Mouse (Mus musculus) heart, embryonic 14.5 days (tissue): ENCODE measurements around the gene Mfsd12. TPM values are rescaled to one million over a fixed set of nuclear protein-coding genes. Genes with fewer than 3 reads are reported as not detected.
A peak's percentile ranks its signal among the peaks of the same experiment; 100 is the strongest.

Experiments used
- ATAC-seq: fragments of 200-750 bp; cut with Nextera tagmentation; 2 replicates; pipeline ENCODE4 v1.8.0; 2017; ENCODE audit warnings: low read depth, moderate TSS enrichment; ENCODE audit not compliant: insufficient number of reproducible peaks, insufficient read depth, low FRiP score
- H3K27ac ChIP-seq, 2 experiments: fragments of 200-500 bp in 1 of 2; fragments of 300-500 bp in 1 of 2; sonication (generic) in 1 of 2; replicated peaks in 1 of 2; 2 replicates each; pipeline ENCODE4 v1.5.1; 2012 to 2014; ENCODE audit warnings: low read depth in 2 of 2, low read length in 2 of 2, control low read depth in 1 of 2, mild to moderate bottlenecking in 1 of 2, mixed read lengths in 1 of 2; ENCODE audit not compliant: control insufficient read depth in 1 of 2, insufficient read depth in 1 of 2
- H3K27me3 ChIP-seq: fragments of 300-500 bp; sonication (generic); 2 replicates; pipeline ENCODE4 v1.6.1; 2014; ENCODE audit warnings: mild to moderate bottlenecking, low read length, control low read depth; ENCODE audit not compliant: control insufficient read depth, insufficient read depth
- H3K36me3 ChIP-seq: fragments of 300-500 bp; sonication (generic); 2 replicates; pipeline ENCODE4 v1.6.1; 2014; ENCODE audit warnings: mild to moderate bottlenecking, control low read depth, low read length, mixed read lengths; ENCODE audit not compliant: control insufficient read depth, insufficient read depth
- H3K4me1 ChIP-seq, 2 experiments: fragments of 200-500 bp in 1 of 2; fragments of 300-500 bp in 1 of 2; sonication (generic) in 1 of 2; 2 replicates each; pipeline ENCODE4 v1.6.1; 2012 to 2014; ENCODE audit warnings: low read length in 2 of 2, control low read depth in 1 of 2, mixed read lengths in 1 of 2; ENCODE audit not compliant: control insufficient read depth in 2 of 2, insufficient read depth in 2 of 2
- H3K4me2 ChIP-seq: fragments of 300-500 bp; sonication (generic); 2 replicates; pipeline ENCODE4 v1.6.1; 2014; ENCODE audit warnings: mild to moderate bottlenecking, low read length
- H3K4me3 ChIP-seq, 2 experiments: fragments of 200-500 bp in 1 of 2; fragments of 300-500 bp in 1 of 2; sonication (generic) in 1 of 2; 2 replicates each; pipeline ENCODE4 v1.5.1; 2012 to 2014; ENCODE audit warnings: low read length in 2 of 2, mild to moderate bottlenecking in 2 of 2, control low read depth in 1 of 2, low read depth in 1 of 2, moderate library complexity in 1 of 2; ENCODE audit not compliant: control insufficient read depth in 1 of 2, insufficient read depth in 1 of 2
- H3K9ac ChIP-seq: fragments of 300-500 bp; sonication (generic); 2 replicates; pipeline ENCODE4 v1.6.1; 2014; ENCODE audit warnings: mild to moderate bottlenecking, low read length
- H3K9me3 ChIP-seq: fragments of 300-500 bp; sonication (generic); 2 replicates; pipeline ENCODE4 v1.6.1; 2016; ENCODE audit warnings: low read length, control low read depth; ENCODE audit not compliant: control insufficient read depth
- WGBS: fragments of 180-500 bp; shearing (Covaris S2); extraction: QIAGEN DNeasy Blood & Tissue Kit; methylation state at CpG from one replicate; pipeline ENCODE4 v1.1.7; 2014; 5-methylcytosine and 5-hydroxymethylcytosine counted together
- polyA plus RNA-seq: library from polyadenylated mRNA; unstranded; fragments of >200 nt; fragmentation: Nextera tagmentation; extraction: Ambion mirVana; gene quantifications from 2 replicates; pipeline ENCODE4 v1.2.1, GENCODE M21; 2014

Gene Mfsd12
- polyA plus RNA-seq, 1 experiment from 2014 or later, result 6.5 TPM

- H3K27me3 ChIP-seq, result no peaks in the 10 kb centered on the region
- peak within 1 kb of the TSS; percentile 35 to 40; a peak in 3 of 4 replicates for H3K4me3 ChIP-seq
- peak within 1 kb of the TSS; percentile 69 for H3K4me2 ChIP-seq
- no peaks in the 10 kb centered on the region for H3K9me3 ChIP-seq
- peaks cover 61% of the 10 kb centered on the region for H3K36me3 ChIP-seq
- WGBS, result 29% methylated on average over 12 of the region's 12 CpGs
- H3K9ac ChIP-seq, result peak within 1 kb of the TSS; percentile 73
- ATAC-seq, result no peak
- H3K27ac ChIP-seq, result peak within 1 kb of the TSS in 1 of 2 experiments; percentile 48; a peak in 2 of 4 replicates
- H3K4me1 ChIP-seq, result peaks cover 29 to 52% of the 10 kb centered on the region in 2 experiments
Observed at GRCm38 (mm10) chr10:81365672-81366476, 8.6 kb downstream of the Mfsd12 start, which contains the start of gene 4930404N11Rik. 4930404N11Rik (minus strand) TSS chr10:81365816.

- WGBS, result 73% methylated on average over 6 of the region's 6 CpGs
- no peak overlapping the region for H3K4me3 ChIP-seq
- H3K4me1 ChIP-seq, result peaks cover 29 to 45% of the 10 kb centered on the region in 2 experiments
- H3K4me2 ChIP-seq, result no peak overlapping the region
- H3K27ac ChIP-seq, result peak overlapping the region in 1 of 2 experiments; percentile 7; a peak in 1 of 4 replicates
- no peaks in the 10 kb centered on the region for H3K27me3 ChIP-seq
- H3K9me3 ChIP-seq, result no peaks in the 10 kb centered on the region
- H3K36me3 ChIP-seq, result peaks cover 62% of the 10 kb centered on the region
- no peak overlapping the region for H3K9ac ChIP-seq
- ATAC-seq, result no peak
Observed at GRCm38 (mm10) chr10:81366477-81367206, 9.4 kb downstream of the Mfsd12 start.

DNA sequence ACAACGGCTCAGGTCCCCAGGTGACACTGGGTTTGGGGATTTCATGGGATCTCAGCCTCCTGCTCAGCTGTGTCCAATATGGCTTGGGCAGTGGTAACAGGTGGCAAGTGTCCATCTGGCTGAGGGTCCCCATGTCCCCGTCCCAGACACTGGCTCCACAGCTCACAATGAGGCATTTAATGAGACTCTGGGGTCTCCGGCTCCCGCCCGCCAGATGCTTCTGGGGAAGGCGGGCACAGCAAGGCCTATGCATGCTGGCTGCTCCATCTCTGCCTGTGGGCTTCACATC lies 9.9 kb downstream of the Mfsd12 start:
- Histone ChIP-seq H3K9ac (no peak overlapping the region), H3K27ac (no peak overlapping the region), H3K9me3 (no peaks in the 10 kb centered on the region), H3K4me2 (no peak overlapping the region), H3K4me3 (no peak overlapping the region), H3K36me3 (peaks cover 60% of the 10 kb centered on the region), H3K4me1 (peaks cover 29 to 40% of the 10 kb centered on the region in 2 experiments), H3K27me3 (no peaks in the 10 kb centered on the region)
- ATAC-seq, result no peak
- WGBS, result 88% methylated on average over 6 of the region's 6 CpGs

DNA sequence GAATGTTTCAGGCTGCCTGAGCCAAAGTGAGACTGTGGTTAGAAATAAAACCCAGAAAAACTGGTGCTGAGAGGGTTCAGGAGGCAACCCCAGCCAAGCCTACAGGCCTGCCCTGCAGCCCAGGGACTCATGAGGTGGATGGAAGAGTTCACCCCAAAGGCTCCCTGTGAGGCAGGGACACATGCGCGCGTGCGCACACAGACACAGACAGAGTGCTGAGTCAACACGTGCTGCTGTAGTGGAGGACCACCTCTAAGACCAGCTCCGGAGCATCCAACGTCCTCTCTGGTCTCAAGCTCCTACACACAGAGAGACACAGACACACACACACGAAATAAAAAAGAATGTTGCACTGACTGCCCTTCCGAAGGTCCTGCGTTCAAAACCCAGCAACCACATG lies 18.0 kb downstream of the Mfsd12 start:
- H3K9ac ChIP-seq, result no peak overlapping the region
- ATAC-seq, result no peak
- no peaks in the 10 kb centered on the region for H3K27me3 ChIP-seq
- H3K4me3 ChIP-seq, result no peak overlapping the region
- H3K27ac ChIP-seq, result no peak overlapping the region
- peaks cover 57% of the 10 kb centered on the region for H3K36me3 ChIP-seq
- H3K4me1 ChIP-seq, result peaks cover 13 to 20% of the 10 kb centered on the region in 2 experiments
- no peaks in the 10 kb centered on the region for H3K9me3 ChIP-seq
- no peak overlapping the region for H3K4me2 ChIP-seq
- WGBS, result 92% methylated on average over 10 of the region's 10 CpGs

- WGBS, result 39% methylated on average over 6 of the region's 6 CpGs
- H3K4me2 ChIP-seq, result peak overlapping the region; percentile 77
- peak overlapping the region in 1 of 2 experiments; percentile 41; a peak in 2 of 4 replicates for H3K27ac ChIP-seq
- no peak for ATAC-seq
- peak overlapping the region; percentile 95 for H3K9ac ChIP-seq
- peaks cover 13 to 21% of the 10 kb centered on the region in 2 experiments for H3K4me1 ChIP-seq
- H3K27me3 ChIP-seq, result no peaks in the 10 kb centered on the region
- no peaks in the 10 kb centered on the region for H3K9me3 ChIP-seq
- H3K4me3 ChIP-seq, result peak overlapping the region; percentile 71 to 87
- H3K36me3 ChIP-seq, result peaks cover 42% of the 10 kb centered on the region
Observed at GRCm38 (mm10) chr10:81376561-81377361, 19.5 kb downstream of the Mfsd12 start.

DNA sequence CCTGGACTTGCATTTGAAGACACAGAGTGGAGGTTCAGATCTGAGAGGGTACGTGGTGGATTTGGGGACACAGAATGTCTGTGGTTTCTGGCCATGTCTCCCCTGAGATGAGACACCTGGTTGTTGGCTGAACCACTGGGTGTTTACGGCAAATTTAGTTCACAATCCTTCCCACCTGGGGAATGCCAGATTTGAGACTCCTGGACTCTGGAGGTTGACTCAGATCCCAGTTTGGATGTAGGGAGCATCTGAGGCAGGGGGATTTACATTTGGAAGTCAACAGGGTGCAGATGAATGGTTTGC lies 20.0 kb downstream of the Mfsd12 start:
- Histone ChIP-seq H3K4me3 (peak overlapping the region; percentile 71 to 87), H3K27me3 (no peaks in the 10 kb centered on the region), H3K27ac (peak overlapping the region; percentile 38 to 70), H3K36me3 (peaks cover 39% of the 10 kb centered on the region), H3K9ac (peak overlapping the region; percentile 95), H3K4me2 (peak overlapping the region; percentile 77), H3K4me1 (peaks cover 18 to 26% of the 10 kb centered on the region in 2 experiments), H3K9me3 (no peaks in the 10 kb centered on the region)
- no peak for ATAC-seq
- WGBS, result 49% methylated on average over 2 of the region's 2 CpGs

DNA sequence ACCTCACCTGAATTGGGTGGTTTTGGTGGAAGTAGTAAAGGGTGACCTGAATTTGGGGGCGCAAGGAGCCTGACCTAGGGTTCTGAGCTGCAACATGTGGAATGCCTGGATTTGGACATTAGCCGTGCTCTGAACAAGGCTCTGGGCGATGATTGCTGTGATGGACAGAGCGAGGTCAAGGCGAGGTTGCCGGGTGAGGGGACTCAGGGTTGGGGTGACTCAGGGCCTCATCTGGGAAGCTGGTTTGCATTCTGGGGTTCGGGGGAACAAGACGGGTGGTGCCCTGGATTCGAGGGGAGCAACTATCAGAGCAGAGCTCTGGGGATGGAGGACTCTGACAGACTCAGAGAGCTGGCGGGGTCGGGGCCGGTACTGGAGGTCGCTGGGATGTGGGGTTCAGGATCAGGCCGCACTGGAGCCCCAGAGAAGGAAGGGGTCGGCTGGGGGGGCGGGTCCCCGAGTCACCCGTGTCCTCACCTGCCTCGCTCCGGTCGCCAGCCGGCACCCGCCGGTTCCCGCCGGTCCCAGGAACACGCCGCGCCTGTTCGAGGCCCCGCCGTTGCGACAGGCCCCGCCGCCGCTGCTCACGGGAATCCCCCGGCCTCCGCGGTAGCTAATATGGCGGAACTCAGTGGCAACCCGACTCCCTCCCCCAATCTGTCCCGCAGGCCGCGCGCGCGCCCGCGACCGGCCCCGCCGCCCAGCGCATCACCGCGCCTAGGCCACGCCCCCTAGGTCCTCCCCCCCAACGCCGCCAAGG lies 20.7 kb downstream of the Mfsd12 start, which contains the start of gene Fzr1:
Fzr1 (minus strand) TSS at position 724 of the 760 bp plus-strand sequence.
- peaks cover 32% of the 10 kb centered on the region for H3K36me3 ChIP-seq
- H3K4me3 ChIP-seq, result peak within 1 kb of the TSS; percentile 71 to 87
- H3K9ac ChIP-seq, result peak within 1 kb of the TSS; percentile 95
- H3K27me3 ChIP-seq, result no peaks in the 10 kb centered on the region
- H3K4me2 ChIP-seq, result peak within 1 kb of the TSS; percentile 78
- WGBS, result 2% methylated on average over 56 of the region's 59 CpGs
- ATAC-seq, result peak; percentile 8
- no peaks in the 10 kb centered on the region for H3K9me3 ChIP-seq
- H3K27ac ChIP-seq, result peak within 1 kb of the TSS; percentile 74 to 76
- H3K4me1 ChIP-seq, result peaks cover 20 to 29% of the 10 kb centered on the region in 2 experiments
